In the genomic region with DNA sequence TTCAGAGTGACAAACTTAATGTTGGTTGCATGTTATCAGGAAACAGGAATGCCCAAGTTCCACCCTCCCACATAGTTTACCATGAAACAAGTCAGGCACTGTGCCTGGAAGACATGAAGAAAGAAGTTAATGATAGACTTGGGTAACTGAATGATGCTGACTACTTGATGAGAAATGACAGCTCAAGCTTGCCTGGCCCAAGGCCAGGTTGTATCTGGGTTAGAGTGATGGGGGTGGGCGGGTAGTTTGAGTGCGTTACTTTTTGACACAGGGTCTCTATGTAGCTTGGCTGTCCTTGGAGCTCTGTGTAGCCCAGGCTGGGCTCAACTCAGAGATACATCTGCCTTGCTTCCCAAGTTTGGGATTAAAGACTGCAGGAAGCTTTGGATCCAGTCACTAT, we compare ENCODE assay signal across 19 mouse cellular contexts. TPM values are rescaled to one million over a fixed set of nuclear protein-coding genes. Genes with fewer than 3 reads are reported as not detected.
DNase-seq lines count a peak whose midpoint lies in the region; ATAC-seq and TF ChIP-seq lines count a peak whose summit lies in the region.
"Had no signal": no experiment of that assay in that cellular context is flagged by ENCODE, and none has a peak within 500 bp of the region (broad histone marks: within the 10 kb centered on the region; RNA-seq: fewer than 3 reads in every experiment).

No protein-coding gene starts in this region.

- no peak overlapping the region for H3K9ac ChIP-seq in liver, embryonic 12.5 days
- no peak overlapping the region for H3K9ac ChIP-seq in liver, embryonic 11.5 days (ENCODE audit: low read depth, low read length)
- H3K9ac ChIP-seq in liver, embryonic 15.5 days = no peak overlapping the region
- no peak overlapping the region for H3K9ac ChIP-seq in intestine, postnatal 0 days (ENCODE audit: low read depth, low read length)
- H3K9ac ChIP-seq: embryonic facial prominence, embryonic 12.5 days; forebrain, embryonic 15.5 days; heart, embryonic 15.5 days; hindbrain, embryonic 13.5 days had no signal

- H3K4me3 ChIP-seq in liver, embryonic 12.5 days = no peak overlapping the region
- H3K4me3 ChIP-seq in liver, embryonic 11.5 days (ENCODE audit: low read depth, low read length) = no peak overlapping the region
- no peak overlapping the region for H3K4me3 ChIP-seq in liver, embryonic 15.5 days (replicated peaks)
- no peak overlapping the region for H3K4me3 ChIP-seq in intestine, postnatal 0 days (ENCODE audit: low read depth, low read length)
- H3K4me3 ChIP-seq: embryonic facial prominence, embryonic 12.5 days; forebrain, embryonic 15.5 days; heart, embryonic 15.5 days; hindbrain, embryonic 13.5 days had no signal

- H3K36me3 ChIP-seq in liver, embryonic 12.5 days = peaks cover 60% of the 10 kb centered on the region
- H3K36me3 ChIP-seq in liver, embryonic 11.5 days (ENCODE audit: control insufficient read depth, insufficient read depth, low read length) = peaks cover 20% of the 10 kb centered on the region
- peaks cover 59% of the 10 kb centered on the region for H3K36me3 ChIP-seq in liver, embryonic 15.5 days (replicated peaks)
- peaks cover 5% of the 10 kb centered on the region; the same call in 1 of the 2 replicates for H3K36me3 ChIP-seq in intestine, postnatal 0 days (ENCODE audit: control insufficient read depth, insufficient read depth)

- H3K27me3 ChIP-seq in liver, embryonic 12.5 days (replicated peaks) = no peaks in the 10 kb centered on the region
- H3K27me3 ChIP-seq in liver, embryonic 11.5 days (replicated peaks; ENCODE audit: control insufficient read depth, insufficient read depth, low read length) = no peaks in the 10 kb centered on the region
- no peaks in the 10 kb centered on the region for H3K27me3 ChIP-seq in liver, embryonic 15.5 days
- H3K27me3 ChIP-seq in intestine, postnatal 0 days (replicated peaks; ENCODE audit: control insufficient read depth, insufficient read depth, low read length) = no peaks in the 10 kb centered on the region
- H3K27me3 ChIP-seq: embryonic facial prominence, embryonic 12.5 days; forebrain, embryonic 15.5 days; heart, embryonic 15.5 days; hindbrain, embryonic 13.5 days had no signal

- H3K4me1 ChIP-seq in liver, embryonic 12.5 days = peaks cover 67% of the 10 kb centered on the region
- peaks cover 16% of the 10 kb centered on the region for H3K4me1 ChIP-seq in liver, embryonic 11.5 days (replicated peaks; ENCODE audit: control insufficient read depth, insufficient read depth, low read length)
- H3K4me1 ChIP-seq in liver, embryonic 15.5 days (replicated peaks) = peaks cover 63% of the 10 kb centered on the region
- H3K4me1 ChIP-seq in intestine, postnatal 0 days (replicated peaks; ENCODE audit: control insufficient read depth, insufficient read depth, low read length) = peaks cover 16% of the 10 kb centered on the region; the same call in 1 of the 2 replicates
- H3K4me1 ChIP-seq: hindbrain, embryonic 13.5 days had no signal

- H3K27ac ChIP-seq in liver, embryonic 12.5 days = peak overlapping the region; percentile 71
- no peak overlapping the region for H3K27ac ChIP-seq in liver, embryonic 11.5 days (ENCODE audit: low read depth, low read length)
- peak overlapping the region; percentile 75 for H3K27ac ChIP-seq in liver, embryonic 15.5 days (replicated peaks)
- H3K27ac ChIP-seq in intestine, postnatal 0 days (ENCODE audit: low read depth, low read length) = no peak overlapping the region
- H3K27ac ChIP-seq: embryonic facial prominence, embryonic 12.5 days; forebrain, embryonic 15.5 days; heart, embryonic 15.5 days; hindbrain, embryonic 13.5 days had no signal

- no peaks in the 10 kb centered on the region for H3K9me3 ChIP-seq in liver, embryonic 12.5 days (replicated peaks)
- no peaks in the 10 kb centered on the region for H3K9me3 ChIP-seq in liver, embryonic 11.5 days (ENCODE audit: control insufficient read depth, low read length)
- H3K9me3 ChIP-seq in liver, embryonic 15.5 days (replicated peaks) = no peaks in the 10 kb centered on the region
- no peaks in the 10 kb centered on the region for H3K9me3 ChIP-seq in intestine, postnatal 0 days (ENCODE audit: control insufficient read depth)
- H3K9me3 ChIP-seq: embryonic facial prominence, embryonic 12.5 days; forebrain, embryonic 15.5 days; heart, embryonic 15.5 days; hindbrain, embryonic 13.5 days had no signal

- DNase-seq in kidney, postnatal 10 days = peak; percentile 25
- DNase-seq in kidney, adult 8-10 months = no peak
- DNase-seq in liver, embryonic 11.5 days (ENCODE audit: low spot score) = no peak
- DNase-seq in NIH3T3 (ENCODE audit: low read depth) = peak; percentile 42
- DNase-seq: adrenal gland, postnatal 10 days; cerebellum, adult 11 months; cerebellum, adult 9-10 months; cerebellum, postnatal 25 days; gastrocnemius, postnatal 36 days; heart, adult 18-20 months; heart, postnatal 14 days had no signal

- ATAC-seq in liver, embryonic 12.5 days = no peak
- ATAC-seq in liver, embryonic 11.5 days (replicated peaks; ENCODE audit: low FRiP score) = no peak
- ATAC-seq in liver, embryonic 15.5 days (ENCODE audit: insufficient read depth) = no peak
- ATAC-seq in intestine, postnatal 0 days = no peak
- ATAC-seq: forebrain, embryonic 15.5 days had no signal

- 85% methylated on average over 2 of the region's 2 CpGs for WGBS in liver, embryonic 12.5 days (ENCODE audit: insufficient replicate concordance)
- 92% methylated on average over 2 of the region's 2 CpGs for WGBS in liver, embryonic 11.5 days
- WGBS in liver, embryonic 15.5 days (ENCODE audit: insufficient replicate concordance) = 88% methylated on average over 2 of the region's 2 CpGs
- 86% methylated on average over 2 of the region's 2 CpGs for WGBS in intestine, postnatal 0 days

- TF ChIP-seq CTCF in intestine, postnatal 0 days (IDR thresholded peaks at IDR 0.05; ENCODE audit: low read depth) = no peak

- no peak overlapping the region for H3K4me2 ChIP-seq in liver, embryonic 12.5 days
- no peak overlapping the region for H3K4me2 ChIP-seq in liver, embryonic 11.5 days
- H3K4me2 ChIP-seq in liver, embryonic 15.5 days = no peak overlapping the region
- H3K4me2 ChIP-seq in intestine, postnatal 0 days (replicated peaks; ENCODE audit: low read depth) = no peak overlapping the region
- H3K4me2 ChIP-seq: embryonic facial prominence, embryonic 12.5 days; forebrain, embryonic 15.5 days; heart, embryonic 11.5 days; heart, embryonic 15.5 days; hindbrain, embryonic 13.5 days had no signal

RNA-seq across cellular contexts. Expression of a gene that starts 20.2 kb away (rescaled TPM):
- 95.7 and 96.9 TPM in 2 replicates for polyA plus RNA-seq in liver, embryonic 12.5 days (2016; fragmentation: Nextera tagmentation; extraction: Ambion mirVana)
- polyA plus RNA-seq in liver, embryonic 11.5 days (2014; fragmentation: Nextera tagmentation; extraction: Ambion mirVana) = 92.2 and 109 TPM in 2 replicates
- 86.3 and 95.2 TPM in 2 replicates for polyA plus RNA-seq in liver, embryonic 15.5 days (2015; fragmentation: Nextera tagmentation; extraction: Ambion mirVana)
- 36.6 and 36.7 TPM in 2 replicates for polyA plus RNA-seq in intestine, postnatal 0 days (2015; fragmentation: Nextera tagmentation; extraction: Ambion mirVana)

Comparison
In these comparisons a context has a peak if more than half of its experiments do, and no peak if none do; other contexts are left out.
1. DNase-seq: peak in kidney, postnatal 10 days (single experiment) and NIH3T3 (single experiment); none in kidney, adult 8-10 months (0 of 2) and liver, embryonic 11.5 days (single experiment).
2. H3K27ac ChIP-seq: peak in liver, embryonic 12.5 days (single experiment) and liver, embryonic 15.5 days (single experiment); none in liver, embryonic 11.5 days (single experiment) and intestine, postnatal 0 days (single experiment).